Mouse (Mus musculus): ENCODE measurements around the gene Ebna1bp2.

- TF ChIP-seq CTCF (IDR thresholded peaks at IDR 0.05; ENCODE audit: extremely low read depth, insufficient read depth, low read length) = no peak
- no peak for TF ChIP-seq POLR2A (IDR thresholded peaks at IDR 0.05; ENCODE audit: extremely low read depth, insufficient read depth, low read length)
Observed at GRCm38 (mm10) chr4:118589053-118589732, 31.4 kb upstream of the Ebna1bp2 start.
